Comparison of ENCODE assay signal across 30 mouse cellular contexts in the genomic region with DNA sequence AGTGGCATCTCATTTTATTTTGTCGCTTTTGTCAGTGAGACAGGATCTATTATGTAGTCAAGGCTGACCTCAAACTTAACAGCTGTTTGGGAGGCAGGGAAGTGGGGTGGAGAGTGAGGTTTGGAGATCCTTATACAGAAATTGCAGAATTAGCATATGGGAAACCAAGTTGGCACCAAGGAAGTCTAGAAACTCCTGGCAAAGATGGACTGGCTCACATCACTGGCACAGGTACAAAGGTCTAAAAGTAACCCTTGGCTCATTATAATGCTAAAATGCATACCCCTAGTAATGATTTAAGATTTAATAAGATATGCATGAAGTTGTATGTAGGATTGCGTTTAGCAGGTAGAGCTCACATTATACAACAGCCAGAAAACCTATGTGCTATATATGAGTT. TPM values are rescaled to one million over a fixed set of nuclear protein-coding genes. Genes with fewer than 3 reads are reported as not detected.
DNase-seq lines count a peak whose midpoint lies in the region; ATAC-seq lines count a peak whose summit lies in the region.
"Had no signal": no experiment of that assay in that cellular context is flagged by ENCODE, and none has a peak within 500 bp of the region (broad histone marks: within the 10 kb centered on the region; RNA-seq: fewer than 3 reads in every experiment).

No protein-coding gene starts in this region.

- ATAC-seq in kidney, embryonic 14.5 days (ENCODE audit: low FRiP score, low TSS enrichment) = no peak
- no peak for ATAC-seq in kidney, embryonic 15.5 days (replicated peaks; ENCODE audit: low FRiP score)
- ATAC-seq in midbrain, embryonic 11.5 days (ENCODE audit: low FRiP score) = no peak
- ATAC-seq: forebrain, embryonic 13.5 days; forebrain, embryonic 16.5 days; Patski had no signal

- no peak overlapping the region for H3K4me2 ChIP-seq in kidney, embryonic 14.5 days (replicated peaks; ENCODE audit: low read depth, low read length)
- no peak overlapping the region for H3K4me2 ChIP-seq in kidney, embryonic 15.5 days
- no peak overlapping the region for H3K4me2 ChIP-seq in midbrain, embryonic 11.5 days
- H3K4me2 ChIP-seq: embryonic facial prominence, embryonic 13.5 days; forebrain, embryonic 13.5 days; heart, embryonic 13.5 days; hindbrain, embryonic 14.5 days had no signal

- H3K27me3 ChIP-seq in kidney, embryonic 14.5 days (ENCODE audit: control insufficient read depth, insufficient read depth, low read length) = no peaks in the 10 kb centered on the region
- no peaks in the 10 kb centered on the region for H3K27me3 ChIP-seq in kidney, embryonic 15.5 days
- no peaks in the 10 kb centered on the region for H3K27me3 ChIP-seq in midbrain, embryonic 11.5 days (ENCODE audit: control insufficient read depth, insufficient read depth, low read length)
- H3K27me3 ChIP-seq: CH12.LX; embryonic facial prominence, embryonic 13.5 days; forebrain, embryonic 13.5 days; heart, embryonic 13.5 days; Patski had no signal

- no peak overlapping the region for H3K27ac ChIP-seq in kidney, embryonic 14.5 days (ENCODE audit: low read depth, low read length)
- H3K27ac ChIP-seq in kidney, embryonic 15.5 days = no peak overlapping the region
- H3K27ac ChIP-seq in midbrain, embryonic 11.5 days (ENCODE audit: low read depth, low read length) = no peak overlapping the region
- H3K27ac ChIP-seq: embryonic facial prominence, embryonic 10.5 days; embryonic facial prominence, embryonic 13.5 days; forebrain, embryonic 13.5 days; heart, adult 2 months; heart, embryonic 10.5 days; heart, embryonic 13.5 days; hindbrain, embryonic 14.5 days had no signal

- no peaks in the 10 kb centered on the region for H3K9me3 ChIP-seq in kidney, embryonic 14.5 days (ENCODE audit: control insufficient read depth, low read length)
- H3K9me3 ChIP-seq in kidney, embryonic 15.5 days (replicated peaks) = no peaks in the 10 kb centered on the region
- no peaks in the 10 kb centered on the region for H3K9me3 ChIP-seq in midbrain, embryonic 11.5 days (ENCODE audit: control insufficient read depth, low read length)
- H3K9me3 ChIP-seq: embryonic facial prominence, embryonic 10.5 days; embryonic facial prominence, embryonic 13.5 days; forebrain, embryonic 13.5 days; G1E; heart, embryonic 10.5 days; heart, embryonic 13.5 days had no signal

- no peaks in the 10 kb centered on the region for H3K36me3 ChIP-seq in kidney, embryonic 14.5 days (ENCODE audit: control insufficient read depth, insufficient read depth, low read length)
- H3K36me3 ChIP-seq in kidney, embryonic 15.5 days = no peaks in the 10 kb centered on the region
- no peaks in the 10 kb centered on the region for H3K36me3 ChIP-seq in midbrain, embryonic 11.5 days (ENCODE audit: control insufficient read depth, insufficient read depth, low read length)
- H3K36me3 ChIP-seq: embryonic facial prominence, embryonic 10.5 days; embryonic facial prominence, embryonic 13.5 days; G1E; heart, embryonic 10.5 days; heart, embryonic 13.5 days had no signal

- no peak overlapping the region for H3K9ac ChIP-seq in kidney, embryonic 14.5 days (ENCODE audit: low read depth, low read length)
- H3K9ac ChIP-seq in kidney, embryonic 15.5 days = no peak overlapping the region
- H3K9ac ChIP-seq in midbrain, embryonic 11.5 days (ENCODE audit: low read length) = no peak overlapping the region
- H3K9ac ChIP-seq: embryonic facial prominence, embryonic 13.5 days; forebrain, embryonic 13.5 days; heart, embryonic 13.5 days; hindbrain, embryonic 14.5 days had no signal

- H3K4me3 ChIP-seq in kidney, embryonic 14.5 days (ENCODE audit: low read length) = no peak overlapping the region
- no peak overlapping the region for H3K4me3 ChIP-seq in kidney, embryonic 15.5 days (replicated peaks)
- no peak overlapping the region for H3K4me3 ChIP-seq in midbrain, embryonic 11.5 days (ENCODE audit: low read depth, low read length)
- H3K4me3 ChIP-seq: embryonic facial prominence, embryonic 10.5 days; embryonic facial prominence, embryonic 13.5 days; erythroblast, embryonic 14.5 days; forebrain, embryonic 13.5 days; heart, adult 2 months; heart, embryonic 10.5 days; heart, embryonic 13.5 days had no signal

- WGBS in kidney, embryonic 14.5 days = 87% methylated on average over 2 of the region's 2 CpGs
- 90% methylated on average over 2 of the region's 2 CpGs for WGBS in kidney, embryonic 15.5 days
- 90% methylated on average over 2 of the region's 2 CpGs for WGBS in midbrain, embryonic 11.5 days

- H3K4me1 ChIP-seq in kidney, embryonic 14.5 days (ENCODE audit: control insufficient read depth, insufficient read depth, low read length) = no peaks in the 10 kb centered on the region
- no peaks in the 10 kb centered on the region for H3K4me1 ChIP-seq in kidney, embryonic 15.5 days
- H3K4me1 ChIP-seq in midbrain, embryonic 11.5 days (ENCODE audit: control insufficient read depth, insufficient read depth, low read length) = no peaks in the 10 kb centered on the region
- H3K4me1 ChIP-seq: embryonic facial prominence, embryonic 10.5 days; embryonic facial prominence, embryonic 13.5 days; forebrain, embryonic 13.5 days; heart, embryonic 10.5 days; heart, embryonic 13.5 days had no signal

- DNase-seq in kidney, adult 11 months = peak; percentile 42
- DNase-seq in kidney, adult 8-10 months = peak; percentile 47 to 63
- DNase-seq in brain, adult 2 months (ENCODE audit: low read depth, low spot score) = peak; percentile 24
- DNase-seq in kidney, postnatal 36 days = peak; percentile 31 to 64
- no peak for DNase-seq in midbrain, embryonic 11.5 days (ENCODE audit: low spot score, missing footprints)
- DNase-seq: adrenal gland, postnatal 10 days; adrenal gland, postnatal 36 days; cerebellum, adult 11 months; cerebellum, adult 8-10 months; cerebellum, postnatal 10 days; cerebellum, postnatal 36 days; embryo, embryonic 11 days; gastrocnemius, postnatal 10 days; gastrocnemius, postnatal 36 days; heart, adult 2 months; heart, postnatal 14 days; heart, postnatal 4 days had no signal

RNA-seq across cellular contexts. Expression of gene Tanc2, which starts 58.2 kb away (rescaled TPM):
- 9.1 and 10.7 TPM in 2 replicates for polyA plus RNA-seq in kidney, embryonic 14.5 days (2014; fragmentation: Nextera tagmentation; extraction: Ambion mirVana)
- polyA plus RNA-seq in kidney, embryonic 15.5 days (2015; fragmentation: Nextera tagmentation; extraction: Ambion mirVana) = 7.7 and 9.4 TPM in 2 replicates
- 9.0 and 9.9 TPM in 2 replicates for polyA plus RNA-seq in midbrain, embryonic 11.5 days (2014; fragmentation: Nextera tagmentation; extraction: Ambion mirVana)
- polyA plus RNA-seq: G1E had no signal
